9 mouse cellular contexts compared by ENCODE assay signal in the genomic region with DNA sequence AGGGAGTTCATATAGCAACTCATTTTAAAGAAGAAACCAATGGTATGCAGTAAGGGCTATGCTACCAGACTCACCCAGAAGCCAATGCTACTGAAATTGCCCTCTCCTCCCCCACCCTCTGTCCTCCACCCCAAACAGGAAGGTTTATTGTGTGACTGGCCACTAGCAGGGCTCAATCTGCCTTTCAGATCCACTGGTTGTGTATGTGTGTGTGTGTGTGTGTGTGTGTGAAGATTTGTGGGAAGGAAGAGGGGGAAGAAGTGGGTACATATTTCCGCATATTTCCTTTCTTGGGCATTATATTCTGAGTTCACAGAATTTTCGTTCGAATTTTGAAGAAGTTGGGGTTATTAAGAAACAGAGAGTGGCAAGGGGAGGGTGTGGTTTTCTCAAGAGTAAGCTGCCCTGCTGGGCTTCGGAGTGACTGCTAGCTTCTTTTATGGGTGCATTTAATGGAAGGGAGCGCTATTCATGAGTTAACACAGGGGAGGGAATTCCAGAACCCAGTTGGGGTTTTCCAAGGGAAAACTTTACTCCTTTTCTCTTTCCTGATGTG.
DNase-seq lines count a peak whose midpoint lies in the region; ATAC-seq lines count a peak whose summit lies in the region.
"Had no signal": no experiment of that assay in that cellular context is flagged by ENCODE, and none has a peak within 500 bp of the region (broad histone marks: within the 10 kb centered on the region; RNA-seq: fewer than 3 reads in every experiment).

No protein-coding gene starts in this region.

- H3K27ac ChIP-seq in kidney, embryonic 16.5 days (ENCODE audit: low read length), result peak overlapping the region; percentile 71; the same call in 1 of the 2 replicates
- 0 out of 2 replicates have a peak overlapping the region, but pooled peaks have one; percentile 39 for H3K27ac ChIP-seq in embryonic facial prominence, embryonic 11.5 days (replicated peaks; ENCODE audit: low read depth, low read length)
- peak overlapping the region; percentile 68 for H3K27ac ChIP-seq in intestine, embryonic 15.5 days

- H3K4me2 ChIP-seq in kidney, embryonic 16.5 days (replicated peaks; ENCODE audit: low read depth, low read length), result no peak overlapping the region
- no peak overlapping the region for H3K4me2 ChIP-seq in embryonic facial prominence, embryonic 11.5 days (ENCODE audit: low read depth, low read length)
- no peak overlapping the region for H3K4me2 ChIP-seq in intestine, embryonic 15.5 days (replicated peaks)

- no peak for ATAC-seq in kidney, embryonic 16.5 days (ENCODE audit: low FRiP score, low TSS enrichment)
- no peak for ATAC-seq in embryonic facial prominence, embryonic 11.5 days (replicated peaks; ENCODE audit: insufficient number of reproducible peaks, low FRiP score, low TSS enrichment, low read depth)
- ATAC-seq in intestine, embryonic 15.5 days, result no peak
- peak; percentile 85 for ATAC-seq in megakaryocyte, adult 5-6 weeks (ENCODE audit: poor library complexity, severe bottlenecking)

- no peaks in the 10 kb centered on the region for H3K27me3 ChIP-seq in kidney, embryonic 16.5 days (ENCODE audit: insufficient read depth, low read length)
- no peaks in the 10 kb centered on the region for H3K27me3 ChIP-seq in embryonic facial prominence, embryonic 11.5 days (ENCODE audit: control insufficient read depth, insufficient read depth, low read length)
- H3K27me3 ChIP-seq in intestine, embryonic 15.5 days (replicated peaks), result no peaks in the 10 kb centered on the region

- no peaks in the 10 kb centered on the region for H3K9me3 ChIP-seq in kidney, embryonic 16.5 days (ENCODE audit: low read length)
- H3K9me3 ChIP-seq in embryonic facial prominence, embryonic 11.5 days (replicated peaks; ENCODE audit: control insufficient read depth, low read length), result no peaks in the 10 kb centered on the region
- no peaks in the 10 kb centered on the region for H3K9me3 ChIP-seq in intestine, embryonic 15.5 days
- H3K9me3 ChIP-seq: midbrain, embryonic 12.5 days had no signal

- DNase-seq in kidney, adult 8-10 months, result no peak
- no peak for DNase-seq in embryonic facial prominence, embryonic 11.5 days (ENCODE audit: low spot score)
- no peak for DNase-seq in thymus, postnatal 25 days
- DNase-seq in frontal cortex, postnatal 36 days (ENCODE audit: low spot score in 2 of 2), result no peak
- DNase-seq: layer of hippocampus, adult 9-11 months had no signal

- 59% methylated on average over 5 of the region's 5 CpGs for WGBS in kidney, embryonic 16.5 days
- 70% methylated on average over 5 of the region's 5 CpGs for WGBS in embryonic facial prominence, embryonic 11.5 days
- WGBS in intestine, embryonic 15.5 days, result 71% methylated on average over 5 of the region's 5 CpGs

- no peak overlapping the region for H3K9ac ChIP-seq in kidney, embryonic 16.5 days (replicated peaks; ENCODE audit: low read length)
- H3K9ac ChIP-seq in embryonic facial prominence, embryonic 11.5 days (replicated peaks; ENCODE audit: low read length), result no peak overlapping the region
- H3K9ac ChIP-seq in intestine, embryonic 15.5 days, result no peak overlapping the region
- H3K9ac ChIP-seq: midbrain, embryonic 12.5 days had no signal

- H3K4me3 ChIP-seq in kidney, embryonic 16.5 days (ENCODE audit: low read length), result no peak overlapping the region
- H3K4me3 ChIP-seq in embryonic facial prominence, embryonic 11.5 days (ENCODE audit: low read depth, low read length), result no peak overlapping the region
- no peak overlapping the region for H3K4me3 ChIP-seq in intestine, embryonic 15.5 days (replicated peaks)
- H3K4me3 ChIP-seq: midbrain, embryonic 12.5 days had no signal

- H3K4me1 ChIP-seq in kidney, embryonic 16.5 days (ENCODE audit: insufficient read depth, low read length), result peaks cover 16% of the 10 kb centered on the region; the same call in 1 of the 2 replicates
- H3K4me1 ChIP-seq in embryonic facial prominence, embryonic 11.5 days (ENCODE audit: control insufficient read depth, insufficient read depth, low read length), result no peaks in the 10 kb centered on the region; the same call in 1 of the 2 replicates
- peaks cover 16% of the 10 kb centered on the region; the same call in 1 of the 2 replicates for H3K4me1 ChIP-seq in intestine, embryonic 15.5 days (replicated peaks)

- no peaks in the 10 kb centered on the region for H3K36me3 ChIP-seq in kidney, embryonic 16.5 days (ENCODE audit: insufficient read depth, low read length)
- H3K36me3 ChIP-seq in embryonic facial prominence, embryonic 11.5 days (replicated peaks; ENCODE audit: control insufficient read depth, insufficient read depth, low read depth, low read length), result no peaks in the 10 kb centered on the region
- no peaks in the 10 kb centered on the region for H3K36me3 ChIP-seq in intestine, embryonic 15.5 days
- H3K36me3 ChIP-seq: midbrain, embryonic 12.5 days had no signal
